Mouse (Mus musculus): ENCODE results near the gene Gm5767.

Gm5767 gene

GRCm38 (mm10) chr16:8680470-8680869 is at the start of gene Gm5767:
Gm5767 (plus strand) TSS chr16:8680770.
- no peak for DNase-seq

- DNase-seq: no peak
Observed at GRCm38 (mm10) chr16:8631428-8631827, 49.1 kb upstream of the Gm5767 start.

GRCm38 (mm10) chr16:8636867-8637216 is 43.7 kb upstream of the Gm5767 start:
- peak; percentile 44 for DNase-seq

DNA sequence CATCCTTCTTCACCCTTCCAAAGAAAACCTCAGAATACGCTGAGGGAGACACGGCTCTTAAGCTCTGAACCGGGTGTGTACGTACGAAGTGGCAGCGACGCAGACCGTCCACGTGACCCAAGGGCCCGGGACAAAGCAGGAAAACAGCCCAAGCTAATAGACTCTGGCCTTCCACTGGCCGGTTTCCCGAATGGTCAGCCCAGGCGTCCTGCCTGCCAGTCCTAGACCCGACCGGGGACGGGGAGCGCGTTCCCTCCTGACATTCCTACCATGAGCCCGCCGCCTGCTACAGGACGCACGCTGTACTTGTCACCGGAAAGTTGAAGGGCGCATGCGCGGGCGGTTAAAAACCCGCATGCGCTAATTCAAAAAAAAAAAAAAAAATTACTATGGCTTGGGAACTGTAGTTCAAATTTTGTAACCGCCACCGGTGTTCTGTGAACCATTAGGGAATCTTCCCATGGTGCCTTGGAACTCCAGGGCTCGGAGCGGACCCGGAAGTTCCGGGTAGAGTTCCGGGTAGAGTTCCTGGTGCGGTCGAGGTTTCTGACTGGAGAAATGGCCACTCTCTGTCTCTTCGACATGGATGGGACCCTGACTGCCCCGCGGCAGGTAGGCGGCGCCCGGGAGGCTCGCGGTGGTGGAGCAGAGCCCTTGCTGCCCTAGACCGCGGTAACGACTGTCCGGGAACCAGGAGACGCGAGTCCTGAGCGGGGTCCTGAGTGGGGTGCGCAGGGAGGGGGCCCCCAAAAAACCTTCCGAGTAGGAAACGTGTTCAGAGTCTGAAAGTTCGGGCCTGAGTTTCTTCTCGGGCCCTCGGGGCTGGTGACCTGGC is 43.1 kb upstream of the Gm5767 start, which contains the start of the genes Pmm2 and Tmem186:
Gene Pmm2 (plus strand): TSS at position 458 of the 835 bp plus-strand sequence.
Gene Tmem186 (minus strand): TSS at position 496 of the 835 bp plus-strand sequence.
- peak; percentile 85 for DNase-seq

DNA sequence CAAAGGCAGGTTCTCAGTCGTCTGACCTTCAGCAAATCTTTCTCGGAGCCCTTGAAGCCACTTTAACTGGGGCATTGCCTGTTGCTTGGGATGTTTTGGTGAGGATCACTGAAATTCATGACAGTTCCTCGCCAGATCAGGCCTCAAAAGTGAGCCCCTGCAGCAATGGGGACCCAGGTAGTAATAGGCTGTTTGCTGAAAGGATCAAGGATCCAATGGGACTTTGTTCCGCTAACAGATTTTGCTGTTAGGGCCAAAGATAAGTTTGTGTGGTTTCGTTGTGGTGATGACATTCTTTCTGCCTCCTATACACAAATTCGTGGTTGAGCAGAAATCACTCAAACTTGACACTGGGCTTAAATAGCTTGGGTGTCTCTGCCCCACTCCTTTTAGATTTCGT is 42.4 kb upstream of the Gm5767 start:
- no peak for DNase-seq

DNA sequence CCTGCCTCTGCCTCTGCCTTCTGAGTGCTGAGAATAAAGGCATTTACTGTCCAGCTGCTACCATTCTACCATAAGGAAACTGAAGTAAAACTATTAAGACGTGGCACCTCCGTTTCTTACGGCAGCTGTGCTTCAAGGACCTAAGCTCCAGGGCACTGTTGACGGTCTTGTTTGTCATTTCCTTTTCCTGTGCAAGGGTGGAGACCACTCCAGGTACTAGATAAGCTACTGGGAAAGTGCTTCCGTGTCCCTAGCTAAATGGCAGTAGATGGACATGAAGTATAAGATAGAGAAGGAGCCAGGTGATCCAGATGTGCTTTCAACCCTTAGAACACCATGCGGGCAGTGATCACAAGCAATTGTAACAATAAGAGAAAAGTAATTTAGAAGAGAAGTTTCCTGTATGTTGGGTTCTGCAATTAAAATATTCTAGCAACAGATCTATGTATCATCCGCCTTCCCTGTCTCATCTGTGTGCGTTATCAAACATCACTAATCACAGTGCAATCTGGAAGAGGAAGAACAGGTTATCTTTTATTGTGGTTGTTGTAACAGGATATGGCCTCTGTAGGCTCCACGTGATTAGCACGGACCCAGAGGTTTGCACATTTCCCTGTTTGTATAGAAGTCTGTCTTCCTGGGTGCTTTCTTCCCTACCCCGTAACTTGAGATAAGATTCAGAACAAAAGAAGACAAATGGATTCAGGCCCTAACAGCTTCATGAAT is 40.9 kb upstream of the Gm5767 start:
- no peak for DNase-seq

DNA sequence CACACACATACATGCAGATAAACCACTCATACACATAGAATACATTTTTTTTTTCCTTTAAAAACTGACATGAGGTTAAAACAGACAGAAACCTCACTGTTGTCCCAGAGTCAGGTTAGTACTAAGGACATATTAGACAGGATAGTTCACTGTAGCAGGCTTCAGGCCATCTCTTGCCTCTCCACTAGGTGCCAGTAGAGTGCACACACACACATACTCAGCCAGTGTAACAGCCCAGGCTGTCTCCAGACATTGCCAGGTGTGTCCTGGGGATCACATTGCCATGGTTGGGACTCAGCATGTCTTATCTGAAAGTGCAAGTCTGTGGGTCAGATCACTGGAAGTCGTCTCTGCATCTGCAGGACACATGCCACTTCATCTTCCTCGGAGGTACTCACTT is 36.7 kb upstream of the Gm5767 start:
- peak; percentile 63 for DNase-seq

DNA sequence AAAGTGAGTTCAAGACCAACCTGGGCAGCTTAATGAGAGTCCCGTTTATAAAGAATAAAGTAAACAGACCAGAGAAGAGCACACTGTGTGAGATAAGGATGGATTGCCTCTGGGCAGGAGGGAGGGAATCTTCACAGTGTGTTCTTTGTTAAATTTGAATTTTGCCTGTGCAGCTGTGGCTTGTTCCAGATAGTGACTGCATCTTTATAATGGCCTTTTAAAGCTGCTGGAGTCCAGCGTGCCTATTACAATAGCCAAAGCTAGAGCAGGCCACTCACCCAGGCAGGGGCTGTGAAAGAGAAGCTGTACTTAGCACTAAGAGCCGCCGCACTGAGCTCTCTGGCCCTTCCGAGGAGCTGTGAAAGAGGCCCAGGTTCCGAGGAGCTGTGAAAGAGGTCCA is 35.0 kb upstream of the Gm5767 start:
- DNase-seq: no peak

DNA sequence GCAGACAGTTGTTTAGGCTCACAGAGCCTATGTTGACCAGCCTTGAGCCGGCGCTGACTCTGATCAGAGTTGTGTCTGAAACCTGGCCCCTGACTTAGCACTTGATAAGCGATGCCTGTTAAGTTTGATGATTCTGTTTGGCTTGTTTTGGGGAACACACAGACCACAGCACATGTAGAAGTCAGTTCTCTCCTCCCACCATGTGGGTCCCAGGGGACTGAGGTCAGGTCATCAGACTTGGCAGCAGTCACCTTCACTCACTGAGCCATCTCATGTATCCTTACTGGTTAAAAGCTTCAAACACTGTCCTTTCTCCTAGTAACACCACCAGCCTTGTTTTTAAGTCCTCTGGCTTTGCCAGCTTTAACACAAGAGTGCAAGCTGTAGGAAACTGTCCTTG is 30.6 kb upstream of the Gm5767 start:
- DNase-seq: no peak

- no peak for DNase-seq
Observed at GRCm38 (mm10) chr16:8655108-8655507, 25.5 kb upstream of the Gm5767 start.

GRCm38 (mm10) chr16:8655599-8655998 is 25.0 kb upstream of the Gm5767 start:
- DNase-seq: peak; percentile 72

DNA sequence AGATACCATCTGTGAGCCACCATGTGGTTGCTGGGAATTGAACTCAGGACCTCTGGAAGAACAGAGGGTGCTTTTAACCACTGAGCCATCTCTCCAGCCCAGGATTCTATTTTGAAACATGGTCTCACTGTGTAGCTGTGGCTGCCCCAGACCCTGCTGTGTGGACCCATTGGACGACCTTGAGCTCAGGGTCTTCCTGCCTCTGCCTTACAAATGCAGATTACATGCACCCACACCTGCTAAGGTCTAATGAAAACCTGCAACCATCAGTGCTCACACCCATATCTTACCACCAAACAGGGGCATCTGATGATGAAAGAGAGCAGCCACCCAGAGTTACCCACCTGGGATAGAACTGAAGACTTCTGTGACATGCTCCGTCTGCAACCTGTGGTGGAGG is 24.3 kb upstream of the Gm5767 start:
- no peak for DNase-seq

DNA sequence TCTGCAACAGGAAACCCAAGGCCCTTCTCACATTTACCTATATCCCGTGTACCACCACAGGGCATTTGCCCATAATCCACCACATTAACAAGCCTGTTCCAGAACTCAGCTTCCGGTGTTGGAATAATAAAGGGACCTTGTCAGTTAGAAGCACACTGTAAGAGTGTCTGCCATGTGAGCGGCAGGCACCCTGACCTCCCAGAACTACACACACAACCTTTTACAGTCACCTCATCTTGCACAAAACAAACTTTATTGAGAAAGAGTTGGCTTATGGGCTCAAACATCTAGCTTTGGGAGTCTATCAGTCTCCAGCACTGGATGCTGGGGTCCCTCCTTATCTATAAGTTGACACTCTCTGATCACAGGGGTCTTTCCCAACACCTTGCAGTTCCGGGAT is 22.2 kb upstream of the Gm5767 start:
- no peak for DNase-seq

GRCm38 (mm10) chr16:8658764-8659163 is 21.8 kb upstream of the Gm5767 start:
- no peak for DNase-seq

- DNase-seq: no peak
Observed at GRCm38 (mm10) chr16:8663022-8663421, 17.5 kb upstream of the Gm5767 start.

DNA sequence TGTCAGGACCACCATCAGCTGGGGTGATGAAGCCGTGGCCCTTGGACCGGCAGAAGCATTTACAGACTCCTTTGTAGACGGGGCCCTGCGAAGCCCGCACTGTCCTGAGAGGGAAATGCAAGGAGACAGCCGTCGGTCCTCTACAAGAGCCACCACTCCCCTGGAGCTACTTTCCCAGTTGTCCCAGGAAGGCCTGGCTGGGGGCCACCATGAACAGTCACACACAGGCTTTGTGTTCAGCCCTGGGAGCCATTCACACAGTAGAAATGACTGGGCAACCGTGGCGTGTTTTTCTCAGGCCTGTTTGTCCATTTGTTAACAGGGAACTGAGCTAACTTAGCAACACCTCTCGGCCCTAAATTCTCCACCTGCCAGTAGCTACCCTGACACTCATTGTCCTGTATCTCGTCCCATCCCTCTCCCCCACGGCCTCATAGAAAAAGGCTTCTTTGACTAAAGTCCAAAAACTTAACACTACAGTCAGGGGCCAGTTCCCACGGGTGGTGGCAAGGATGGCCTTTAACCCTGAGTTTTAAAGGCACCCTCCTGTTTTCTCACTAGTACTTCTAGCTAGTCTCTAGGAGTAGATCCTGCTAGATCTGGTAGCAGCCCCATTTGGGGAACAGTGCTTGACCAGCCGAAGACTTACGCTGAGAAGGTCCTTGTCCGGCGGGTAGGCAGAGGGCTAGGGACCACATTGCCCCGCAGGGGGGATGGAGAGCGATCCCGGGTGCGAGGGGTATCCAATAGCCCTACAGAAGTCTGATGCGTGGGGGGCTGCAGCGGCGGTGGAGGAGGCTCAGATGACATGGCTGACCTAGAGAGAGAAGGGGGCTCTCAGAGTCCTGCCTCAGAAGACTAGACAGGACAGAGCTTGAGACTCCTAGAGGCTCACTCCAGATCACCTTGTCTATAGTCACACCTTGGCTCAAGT is 16.7 kb upstream of the Gm5767 start:
- no peak for DNase-seq

GRCm38 (mm10) chr16:8665367-8665766 is 15.2 kb upstream of the Gm5767 start:
- no peak for DNase-seq

DNA sequence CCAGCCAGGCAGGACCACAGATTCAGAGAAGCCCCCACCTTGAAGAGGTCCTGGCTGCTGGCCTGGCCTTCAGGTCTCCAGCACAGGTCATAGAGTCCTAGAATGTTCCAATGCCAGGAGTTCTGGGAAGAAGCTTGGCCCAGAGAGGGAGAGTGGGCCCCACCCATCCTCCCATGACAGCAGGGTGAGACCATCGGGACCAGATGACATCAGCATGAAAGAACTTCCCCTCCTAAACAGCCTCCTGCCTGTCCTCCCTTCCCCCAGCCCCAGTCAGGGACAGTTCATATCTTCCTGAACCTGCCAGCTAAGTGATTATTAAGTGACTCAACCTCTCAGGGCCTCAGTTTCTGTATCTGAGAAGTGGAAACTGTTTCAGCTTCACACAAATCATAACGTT is 14.1 kb upstream of the Gm5767 start:
- DNase-seq: peak; percentile 35

GRCm38 (mm10) chr16:8667261-8667660 is 13.3 kb upstream of the Gm5767 start:
- DNase-seq: no peak

DNA sequence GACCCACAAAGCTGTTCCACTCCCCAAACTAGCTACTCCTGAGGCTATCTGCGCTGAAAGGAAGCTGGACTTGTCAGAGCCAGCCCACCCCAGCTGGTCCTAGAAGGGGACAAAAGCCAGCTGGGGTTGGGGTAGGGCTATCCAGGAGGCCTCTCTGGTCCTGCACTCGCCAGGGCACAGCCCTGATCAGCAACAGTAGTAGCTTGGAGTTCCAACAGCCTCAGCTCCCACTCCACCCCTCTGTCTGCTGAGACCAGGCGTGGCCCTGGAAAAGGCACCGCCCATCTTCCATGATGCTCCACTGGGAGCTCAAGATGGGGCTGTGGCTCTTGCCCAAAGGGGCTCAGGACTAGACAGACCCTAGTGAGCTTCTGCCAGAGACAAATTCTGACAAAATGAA is 12.8 kb upstream of the Gm5767 start:
- DNase-seq: peak; percentile 59

- no peak for DNase-seq
Observed at GRCm38 (mm10) chr16:8668386-8668785, 12.2 kb upstream of the Gm5767 start.

DNA sequence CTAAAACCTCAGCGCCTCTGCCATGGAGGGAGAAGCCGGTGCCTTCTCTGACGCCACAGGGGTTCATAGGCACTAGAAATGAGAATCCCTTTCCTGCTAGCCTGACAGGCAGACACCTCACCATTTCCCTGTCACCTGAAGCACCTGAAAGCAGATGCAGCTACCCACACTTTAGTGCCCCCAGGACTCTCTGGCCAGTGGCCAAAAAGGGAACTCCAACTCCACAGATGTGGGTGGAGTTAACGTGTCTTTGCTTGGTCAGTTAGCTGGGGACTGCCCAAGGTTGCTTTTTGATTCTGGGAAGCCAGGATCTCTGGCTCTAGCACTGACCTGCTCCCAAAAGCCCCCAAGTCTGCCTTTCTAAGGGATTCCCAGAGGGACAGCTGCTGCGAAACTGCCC is 11.1 kb upstream of the Gm5767 start:
- DNase-seq: no peak

All from liver (tissue).